Mouse (Mus musculus) lung, embryonic 15.5 days (tissue): ENCODE data around the gene Mansc4. TPM values are rescaled to one million over a fixed set of nuclear protein-coding genes. Genes with fewer than 3 reads are reported as not detected.
A peak's percentile ranks its signal among the peaks of the same experiment; 100 is the strongest.

ENCODE experiments used
- ATAC-seq: fragments of 200-750 bp; cut with Nextera tagmentation; 2 replicates; pipeline ENCODE4 v1.8.0; 2017; ENCODE audit warnings: moderate number of reproducible peaks, borderline replicate concordance; ENCODE audit not compliant: low FRiP score, low TSS enrichment; ENCODE audit errors: extremely low read depth
- H3K27ac ChIP-seq: fragments of 300-500 bp; sonication (generic); 2 replicates; pipeline ENCODE4 v1.5.1; 2015; ENCODE audit warnings: moderate library complexity, mild to moderate bottlenecking, inconsistent platforms
- H3K27me3 ChIP-seq: fragments of 300-500 bp; sonication (generic); 2 replicates; pipeline ENCODE4 v1.6.1; 2015; ENCODE audit warnings: inconsistent platforms
- H3K36me3 ChIP-seq: fragments of 300-500 bp; sonication (generic); 2 replicates; pipeline ENCODE4 v1.6.1; 2015; ENCODE audit warnings: inconsistent platforms
- H3K4me1 ChIP-seq: fragments of 300-500 bp; sonication (generic); 2 replicates; pipeline ENCODE4 v1.6.1; 2015; ENCODE audit warnings: inconsistent platforms
- H3K4me2 ChIP-seq: fragments of 300-500 bp; sonication (generic); 2 replicates; pipeline ENCODE4 v1.6.1; 2015; ENCODE audit warnings: inconsistent platforms, mild to moderate bottlenecking, moderate library complexity
- H3K4me3 ChIP-seq: fragments of 300-500 bp; sonication (generic); 2 replicates; pipeline ENCODE4 v1.5.1; 2015; ENCODE audit warnings: mild to moderate bottlenecking, inconsistent platforms
- H3K9ac ChIP-seq: fragments of 300-500 bp; sonication (generic); 2 replicates; pipeline ENCODE4 v1.6.1; 2015; ENCODE audit warnings: inconsistent platforms
- H3K9me3 ChIP-seq: fragments of 300-500 bp; sonication (generic); 2 replicates; pipeline ENCODE4 v1.6.1; 2016; ENCODE audit warnings: inconsistent platforms
- WGBS: fragments of 180-500 bp; shearing (Covaris S2); methylation state at CpG from one replicate; pipeline ENCODE4 v1.1.7; 2015; 5-methylcytosine and 5-hydroxymethylcytosine counted together
- polyA plus RNA-seq: library from polyadenylated mRNA; unstranded; fragments of >200 nt; fragmentation: Nextera tagmentation; extraction: Ambion mirVana; gene quantifications from 2 replicates; pipeline ENCODE4 v1.2.1, GENCODE M21; 2015

Mansc4 gene
- polyA plus RNA-seq, 1 experiment from 2014 or later: 6.9 TPM

DNA sequence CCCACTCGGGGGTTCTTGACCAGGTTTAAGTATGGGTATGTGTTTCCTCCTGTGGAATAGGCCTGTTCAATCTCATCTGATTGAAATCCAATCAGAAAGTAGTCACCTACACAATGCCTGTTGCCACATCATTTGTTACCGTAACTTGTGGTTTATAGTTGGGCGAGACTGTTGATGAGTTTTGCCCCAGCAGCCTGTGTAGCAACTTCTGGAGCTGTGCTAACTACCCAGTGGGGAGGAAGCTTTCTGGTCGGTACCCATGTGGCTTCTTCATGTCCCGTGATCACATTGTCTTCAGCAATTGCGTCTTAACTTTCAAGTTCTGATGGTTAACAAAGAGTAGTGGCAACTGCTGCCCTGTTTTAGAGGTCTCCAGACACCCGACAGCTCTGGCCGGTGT is 35.2 kb downstream of the Mansc4 start:
- no peak for ATAC-seq
- 92% methylated on average over 8 of the region's 8 CpGs for WGBS
- no peaks in the 10 kb centered on the region for H3K9me3 ChIP-seq

DNA sequence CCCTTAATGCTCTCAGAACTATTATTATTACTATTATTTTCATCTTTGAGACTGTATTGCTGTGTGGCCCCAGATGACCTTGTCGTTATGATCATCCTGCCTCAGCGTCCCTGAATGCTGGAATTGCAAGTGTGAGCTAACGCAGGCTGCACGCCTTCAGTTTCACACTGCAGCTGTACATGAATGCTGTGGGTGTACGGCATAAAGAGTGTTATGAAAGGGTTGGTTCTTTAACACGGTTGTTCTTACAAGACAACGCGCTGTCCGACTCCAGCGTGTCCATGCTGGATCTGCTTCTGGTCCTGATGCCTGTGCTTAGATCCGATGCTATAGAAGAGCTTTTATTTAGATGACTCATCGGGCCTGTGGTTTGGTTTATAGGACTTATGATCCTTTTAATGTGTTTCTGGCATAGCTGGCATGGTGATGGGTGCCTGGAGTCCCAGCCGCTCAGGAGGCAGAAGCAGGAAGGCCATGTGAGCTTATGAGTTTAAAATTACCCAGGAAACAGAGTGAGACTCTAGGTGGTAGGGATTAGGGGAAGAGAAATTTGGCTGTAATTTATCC is 37.5 kb downstream of the Mansc4 start:
- H3K27me3 ChIP-seq: no peaks in the 10 kb centered on the region
- no peak for ATAC-seq
- peaks cover 9% of the 10 kb centered on the region; the same call in 1 of the 2 replicates for H3K4me1 ChIP-seq
- no peak overlapping the region for H3K4me3 ChIP-seq
- WGBS: 95% methylated on average over 13 of the region's 13 CpGs
- H3K36me3 ChIP-seq: peaks cover 60% of the 10 kb centered on the region
- no peak overlapping the region for H3K4me2 ChIP-seq
- H3K9me3 ChIP-seq: no peaks in the 10 kb centered on the region
- H3K27ac ChIP-seq: no peak overlapping the region
- H3K9ac ChIP-seq: no peak overlapping the region

More for the DNA sequence above, 35.2 kb downstream of the Mansc4 start:
- H3K4me3 ChIP-seq: no peak overlapping the region
- no peaks in the 10 kb centered on the region for H3K4me1 ChIP-seq
- H3K27me3 ChIP-seq: no peaks in the 10 kb centered on the region
- no peak overlapping the region for H3K9ac ChIP-seq
- H3K36me3 ChIP-seq: peaks cover 80% of the 10 kb centered on the region
- no peak overlapping the region for H3K4me2 ChIP-seq
- H3K27ac ChIP-seq: no peak overlapping the region

DNA sequence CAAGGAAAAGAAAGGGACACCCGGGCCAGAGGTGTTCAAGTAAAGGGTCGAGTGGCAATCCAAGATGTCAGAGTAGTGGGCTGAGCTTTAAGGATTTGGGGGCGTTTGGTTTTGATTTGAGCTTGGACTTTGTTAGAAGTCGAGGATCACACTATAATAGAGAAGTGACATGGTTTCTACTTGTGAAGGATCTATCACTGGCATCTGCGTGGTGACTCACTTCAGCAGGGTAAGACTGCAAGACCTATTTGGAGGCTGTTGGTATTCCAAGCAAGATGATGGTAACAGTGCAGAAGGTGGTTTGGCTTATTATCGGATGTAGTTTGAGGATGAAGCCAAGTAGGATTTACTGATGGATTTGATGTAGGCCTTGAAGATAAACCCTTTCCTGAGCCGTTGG is 43.2 kb downstream of the Mansc4 start:
- Histone ChIP-seq H3K4me1 (peaks cover 24% of the 10 kb centered on the region), H3K4me3 (peak overlapping the region; percentile 89), H3K4me2 (peak overlapping the region; percentile 70), H3K9me3 (no peaks in the 10 kb centered on the region), H3K36me3 (peaks cover 17% of the 10 kb centered on the region), H3K9ac (peak overlapping the region; percentile 77), H3K27ac (no peak overlapping the region), H3K27me3 (no peaks in the 10 kb centered on the region; the same call in 1 of the 2 replicates)
- WGBS: 40% methylated on average over 7 of the region's 7 CpGs
- no peak for ATAC-seq

DNA sequence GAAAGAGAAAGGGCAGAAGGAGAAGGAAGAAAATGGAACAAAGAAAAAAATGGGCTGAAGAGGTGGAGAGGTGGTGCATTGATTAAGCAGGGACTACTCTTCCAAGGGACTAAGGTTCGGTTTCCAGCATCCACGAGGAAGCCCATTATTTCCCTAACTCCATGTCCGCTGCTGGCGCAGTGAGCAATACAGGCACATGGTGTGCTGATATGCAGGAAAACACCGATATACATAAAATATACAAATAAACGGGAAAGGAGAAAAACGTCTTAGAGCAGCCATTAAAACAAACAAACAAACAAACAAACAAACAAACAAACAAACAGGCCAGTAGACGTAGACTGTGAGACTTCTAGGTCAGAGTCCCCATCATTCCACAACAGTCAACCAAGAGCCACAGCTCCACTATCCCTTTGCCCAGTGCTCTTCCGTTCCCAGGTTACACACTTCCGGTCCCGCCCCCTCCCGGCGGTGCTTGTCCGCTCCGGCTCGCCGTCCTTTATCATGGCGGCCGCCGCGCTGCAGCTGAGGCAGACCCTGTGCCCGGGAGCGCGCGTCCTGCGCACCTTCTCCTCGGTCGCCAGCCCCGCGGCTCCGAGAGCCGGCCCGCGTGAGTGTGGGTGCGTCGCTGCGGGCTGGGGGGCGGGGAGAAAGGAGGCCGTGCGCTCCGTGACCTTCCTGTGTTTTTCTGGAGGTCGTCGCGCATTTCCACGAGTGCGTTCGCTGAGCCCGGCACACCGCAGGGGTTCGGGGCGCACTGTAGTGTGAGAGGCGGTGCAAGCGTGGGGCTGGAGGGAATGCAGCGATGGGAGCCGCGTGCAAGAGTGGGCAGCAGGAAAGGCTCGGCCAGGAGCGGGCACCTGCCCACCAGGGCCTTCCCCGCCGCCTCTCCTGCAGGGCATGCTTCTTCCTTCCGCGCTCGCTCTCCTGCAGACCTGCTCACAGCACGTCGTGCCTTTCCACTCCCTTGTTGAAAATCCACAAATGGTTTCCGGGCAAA is 44.2 kb downstream of the Mansc4 start, which contains the start of gene Mrps35:
Gene Mrps35, plus strand, starts transcription at position 474 of the 1,000 bp plus-strand sequence.
- Histone ChIP-seq H3K9me3 (no peaks in the 10 kb centered on the region), H3K27me3 (no peaks in the 10 kb centered on the region; the same call in 1 of the 2 replicates), H3K27ac (peak within 1 kb of the TSS; percentile 62), H3K4me2 (peak within 1 kb of the TSS; percentile 70), H3K4me1 (peaks cover 24% of the 10 kb centered on the region), H3K4me3 (peak within 1 kb of the TSS; percentile 89), H3K36me3 (peaks cover 8% of the 10 kb centered on the region), H3K9ac (peak within 1 kb of the TSS; percentile 77)
- ATAC-seq: peak; percentile 98
- WGBS: 3% methylated on average over 66 of the region's 66 CpGs

DNA sequence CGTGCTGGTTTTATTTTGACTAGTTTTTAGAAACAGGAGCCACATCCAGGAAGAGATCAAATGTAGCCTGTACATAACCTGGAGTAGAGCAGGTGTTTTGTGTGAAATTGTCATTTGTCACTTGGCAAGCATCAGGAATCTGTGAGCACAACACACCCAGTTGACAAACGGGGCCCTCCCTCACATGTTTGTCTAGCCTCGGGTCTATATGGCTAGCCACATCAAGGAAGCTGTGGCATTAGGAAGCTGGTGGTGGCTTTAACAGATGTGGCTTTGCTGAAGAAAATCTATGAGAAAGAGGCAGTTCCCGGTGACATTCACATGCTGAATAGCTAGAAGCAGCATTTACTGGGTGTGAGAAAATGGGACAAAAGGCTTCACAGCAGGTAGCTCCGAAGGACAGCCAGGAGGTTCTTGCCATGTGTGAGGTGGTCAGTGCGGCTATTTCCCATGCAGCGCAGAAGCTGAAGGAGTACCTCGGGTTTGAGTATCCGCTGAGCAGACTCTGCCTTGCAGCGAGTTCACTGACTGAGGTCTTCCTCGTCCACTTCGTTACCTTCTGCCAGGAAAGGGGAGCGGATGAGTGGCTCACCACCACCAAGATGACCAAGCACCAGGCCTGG is 54.4 kb downstream of the Mansc4 start, which contains the start of gene Rep15:
Gene Rep15, plus strand, starts transcription at position 282 of the 623 bp plus-strand sequence.
- Histone ChIP-seq H3K27me3 (no peaks in the 10 kb centered on the region), H3K36me3 (peaks cover 19% of the 10 kb centered on the region; the same call in 1 of the 2 replicates), H3K4me2 (no peak within 1 kb of the TSS), H3K4me1 (no peaks in the 10 kb centered on the region), H3K9ac (no peak within 1 kb of the TSS), H3K4me3 (no peak within 1 kb of the TSS), H3K27ac (no peak within 1 kb of the TSS), H3K9me3 (no peaks in the 10 kb centered on the region)
- 61% methylated on average over 13 of the region's 13 CpGs for WGBS
- ATAC-seq: no peak

DNA sequence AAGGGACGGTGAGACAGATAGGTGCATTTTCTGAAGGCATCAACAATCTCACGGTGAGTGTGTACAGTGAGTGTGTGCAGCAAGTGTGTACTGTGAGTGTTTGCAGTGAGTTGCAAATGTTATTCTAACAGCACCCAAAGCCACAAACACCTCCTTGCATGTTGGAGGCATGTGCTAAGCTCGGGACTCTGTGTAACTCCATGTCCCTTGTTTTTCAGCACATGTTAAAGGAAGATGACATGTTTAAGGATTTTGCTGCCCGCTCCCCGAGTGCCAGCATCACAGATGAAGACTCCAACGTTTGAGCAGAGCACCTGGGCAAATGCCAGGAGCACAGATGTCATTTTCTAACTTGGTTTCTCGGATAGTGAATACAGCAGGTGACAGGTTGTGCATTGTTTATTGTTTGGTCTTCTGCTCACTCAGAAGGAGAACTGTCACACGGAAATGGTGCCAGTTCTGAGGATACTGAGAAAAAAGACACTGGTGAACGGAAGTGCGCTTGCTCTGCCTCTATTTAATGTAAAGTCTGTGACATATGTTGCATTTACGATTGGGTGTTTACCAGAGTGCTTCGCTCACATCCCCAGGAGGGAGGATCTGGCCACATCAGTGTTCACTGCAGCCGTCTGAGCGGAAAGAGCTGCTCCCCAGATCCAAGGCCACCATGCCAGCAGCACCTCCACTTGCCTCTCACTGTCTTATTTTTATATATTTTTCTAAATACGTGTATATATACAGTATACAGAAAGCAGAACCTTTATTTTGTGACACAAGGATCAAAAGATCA is 56.5 kb downstream of the Mansc4 start:
- 86% methylated on average over 15 of the region's 15 CpGs for WGBS
- Histone ChIP-seq H3K9ac (no peak overlapping the region), H3K27me3 (no peaks in the 10 kb centered on the region), H3K27ac (no peak overlapping the region), H3K4me1 (no peaks in the 10 kb centered on the region), H3K4me2 (no peak overlapping the region), H3K36me3 (peaks cover 32% of the 10 kb centered on the region; the same call in 1 of the 2 replicates), H3K4me3 (no peak overlapping the region), H3K9me3 (no peaks in the 10 kb centered on the region)
- no peak for ATAC-seq

DNA sequence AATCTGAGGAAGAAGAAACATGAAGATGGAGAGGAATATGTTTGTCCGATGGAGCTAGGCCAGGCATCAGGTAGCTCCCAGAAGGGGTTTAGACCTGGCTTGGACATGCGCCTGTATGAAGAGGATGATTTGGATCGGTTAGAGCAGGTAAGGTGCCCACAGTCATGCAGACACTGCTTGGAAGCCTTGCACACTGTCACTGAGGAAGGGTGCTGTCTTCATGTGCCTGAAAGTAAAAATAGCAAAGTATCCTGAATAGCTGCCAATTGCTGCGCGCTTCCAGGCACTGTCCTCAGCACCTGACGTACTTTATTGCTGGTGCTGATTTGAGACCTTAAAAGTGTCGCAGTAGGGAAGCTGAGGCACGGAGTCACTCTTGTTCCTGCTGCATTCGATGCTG is 57.2 kb downstream of the Mansc4 start:
- no peak for ATAC-seq
- WGBS: 92% methylated on average over 9 of the region's 9 CpGs

DNA sequence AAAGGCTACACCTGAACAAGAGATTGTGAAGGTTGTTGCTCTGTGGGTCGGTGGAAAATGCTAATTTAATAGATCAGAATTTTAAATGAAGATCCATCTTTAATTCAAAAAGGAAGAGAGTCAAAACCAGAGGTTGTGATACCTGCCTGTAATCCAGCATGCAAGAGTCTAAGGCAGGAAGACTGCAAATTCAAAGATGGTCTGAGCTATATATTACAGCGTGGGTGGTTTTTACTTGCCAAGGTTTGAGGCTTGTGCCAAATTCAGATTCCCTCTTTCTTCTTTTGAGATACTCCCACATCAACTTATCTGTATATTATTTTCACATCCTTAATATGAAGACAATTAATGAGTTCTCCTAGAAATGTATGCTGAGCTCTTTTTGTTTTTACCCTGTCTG is 58.4 kb downstream of the Mansc4 start:
- WGBS: 87% methylated on average over 2 of the region's 2 CpGs
- no peak for ATAC-seq

More for the DNA sequence above, 57.2 kb downstream of the Mansc4 start:
- Histone ChIP-seq H3K9me3 (no peaks in the 10 kb centered on the region), H3K27me3 (no peaks in the 10 kb centered on the region), H3K4me3 (no peak overlapping the region), H3K27ac (no peak overlapping the region), H3K4me1 (no peaks in the 10 kb centered on the region), H3K9ac (no peak overlapping the region), H3K4me2 (no peak overlapping the region), H3K36me3 (peaks cover 33% of the 10 kb centered on the region; the same call in 1 of the 2 replicates)

More for the DNA sequence above, 58.4 kb downstream of the Mansc4 start:
- H3K4me1 ChIP-seq: no peaks in the 10 kb centered on the region
- H3K4me3 ChIP-seq: no peak overlapping the region
- H3K36me3 ChIP-seq: peaks cover 35% of the 10 kb centered on the region; the same call in 1 of the 2 replicates
- H3K9ac ChIP-seq: no peak overlapping the region
- no peak overlapping the region for H3K4me2 ChIP-seq
- H3K27ac ChIP-seq: no peak overlapping the region
- no peaks in the 10 kb centered on the region for H3K9me3 ChIP-seq
- no peaks in the 10 kb centered on the region for H3K27me3 ChIP-seq

Other genes with a start within 250 kb of the Mansc4 start
- gene Smco2, start 236.9 kb downstream of the Mansc4 start, polyA plus RNA-seq: not detected in 2 replicates
- 45.9 and 52.3 TPM in 2 replicates for gene Ppfibp1, start 198.5 kb downstream of the Mansc4 start, polyA plus RNA-seq
- 0.10 and 0.16 TPM in 2 replicates for gene 1700034J05Rik, start 132.6 kb downstream of the Mansc4 start, polyA plus RNA-seq
- gene Rep15, start 54.4 kb downstream of the Mansc4 start, polyA plus RNA-seq: 0.47 and 1.2 TPM in 2 replicates
- 102 and 103 TPM in 2 replicates for gene Mrps35, start 44.3 kb downstream of the Mansc4 start, polyA plus RNA-seq
- 8.4 and 8.9 TPM in 2 replicates for gene Klhl42, start 4.3 kb upstream of the Mansc4 start, polyA plus RNA-seq
- 10.1 and 11.0 TPM in 2 replicates for gene Pthlh, start 177.2 kb upstream of the Mansc4 start, polyA plus RNA-seq